Mouse (Mus musculus) MEL (cell line): Measurements from ENCODE around the gene Bcorl1.

Experiments used
- CHD2 ChIP-seq: IDR thresholded peaks from 2 replicates; pipeline ENCODE4 v1.6.1; 2011; ENCODE audit warnings: low read length, improper control_type of control experiment
- CTCF ChIP-seq, 3 experiments: IDR thresholded peaks in 2 of 3; conservative IDR thresholded peaks in 1 of 3; 2 replicates each; pipeline ENCODE4 v1.5.1; 2011 to 2012; ENCODE audit warnings: low read length in 3 of 3, low read depth in 2 of 3, mild to moderate bottlenecking in 2 of 3, improper control_type of control experiment in 1 of 3, inconsistent platforms in 1 of 3, mixed read lengths in 1 of 3, moderate library complexity in 1 of 3; ENCODE audit not compliant: control insufficient read depth in 1 of 3, insufficient read depth in 1 of 3, poor library complexity in 1 of 3, severe bottlenecking in 1 of 3
- E2F4 ChIP-seq: IDR thresholded peaks from 2 replicates; pipeline ENCODE4 v1.6.1; 2011; ENCODE audit warnings: low read depth, low read length, improper control_type of control experiment, borderline replicate concordance
- EP300 ChIP-seq, 2 experiments: IDR thresholded peaks; 2 replicates each; pipeline ENCODE4 v1.6.1; 2011; ENCODE audit warnings: improper control_type of control experiment in 2 of 2, low read length in 2 of 2, low read depth in 1 of 2, mild to moderate bottlenecking in 1 of 2
- GATA1 ChIP-seq: IDR thresholded peaks from 2 replicates; pipeline ENCODE4 v1.6.1; 2011; ENCODE audit warnings: low read depth, low read length, improper control_type of control experiment
- MAX ChIP-seq: IDR thresholded peaks from 2 replicates; pipeline ENCODE4 v1.6.1; 2011; ENCODE audit warnings: low read length, improper control_type of control experiment
- MXI1 ChIP-seq: IDR thresholded peaks from 2 replicates; pipeline ENCODE4 v1.6.1; 2011; ENCODE audit warnings: mild to moderate bottlenecking, low read depth, low read length, improper control_type of control experiment
- MYC ChIP-seq: IDR thresholded peaks from 2 replicates; pipeline ENCODE4 v1.6.1; 2011; ENCODE audit warnings: low read depth, mild to moderate bottlenecking, low read length, improper control_type of control experiment, moderate library complexity
- NELFE ChIP-seq: IDR thresholded peaks from 2 replicates; pipeline ENCODE4 v1.6.1; 2011; ENCODE audit warnings: low read depth, low read length, improper control_type of control experiment
- POLR2A ChIP-seq, 2 experiments: IDR thresholded peaks; 2 replicates each; pipeline ENCODE4 v1.6.1; 2011 to 2012; ENCODE audit warnings: low read length in 2 of 2, mild to moderate bottlenecking in 2 of 2, control low read depth in 1 of 2, improper control_type of control experiment in 1 of 2, low read depth in 1 of 2, moderate library complexity in 1 of 2; ENCODE audit not compliant: control insufficient read depth in 1 of 2, insufficient read depth in 1 of 2, poor library complexity in 1 of 2
- SMC3 ChIP-seq: IDR thresholded peaks from 2 replicates; pipeline ENCODE4 v1.6.1; 2011; ENCODE audit warnings: low read depth, low read length, improper control_type of control experiment
- TAL1 ChIP-seq: IDR thresholded peaks from 2 replicates; pipeline ENCODE4 v1.6.1; 2012; ENCODE audit warnings: mild to moderate bottlenecking, inconsistent platforms, low read length, moderate library complexity, mixed read lengths
- TCF12 ChIP-seq: IDR thresholded peaks from 2 replicates; pipeline ENCODE4 v1.6.1; 2014; ENCODE audit warnings: low read depth, mild to moderate bottlenecking, inconsistent platforms, low read length, improper control_type of control experiment, moderate library complexity
- USF2 ChIP-seq, 2 experiments: IDR thresholded peaks; 2 replicates each; pipeline ENCODE4 v1.6.1; 2011 to 2012; ENCODE audit warnings: improper control_type of control experiment in 2 of 2, low read length in 2 of 2, borderline replicate concordance in 1 of 2, inconsistent platforms in 1 of 2, low read depth in 1 of 2, mild to moderate bottlenecking in 1 of 2; ENCODE audit not compliant: insufficient read depth in 1 of 2

DNA sequence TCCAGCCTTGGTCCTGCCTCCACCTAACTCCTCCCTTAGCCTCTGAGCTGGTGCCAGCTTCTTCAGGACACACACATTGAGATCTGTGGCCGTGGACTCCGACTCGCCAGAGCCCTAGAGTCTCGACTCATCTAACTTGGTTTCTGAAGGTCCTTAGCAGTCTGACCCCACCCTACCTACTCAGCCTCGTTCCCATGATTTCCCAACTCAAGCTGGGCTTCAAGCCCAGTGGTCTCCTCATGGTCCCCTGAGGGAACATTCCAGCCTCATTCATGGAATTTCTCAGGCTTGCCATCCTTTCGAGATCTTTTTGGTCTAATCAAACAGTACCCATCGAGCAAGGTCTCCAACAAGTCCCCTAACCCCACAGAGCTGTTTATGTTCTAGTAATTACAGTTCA, 100.8 kb downstream of the Bcorl1 start:
- TF ChIP-seq TCF12 (no peak), CTCF (IDR thresholded peaks at IDR 0.05 in 2 of 3, conservative IDR thresholded peaks at IDR 0.05 in 1 of 3; ENCODE audit: control insufficient read depth in 1 of 3, insufficient read depth in 1 of 3, low read depth in 2 of 3, low read length in 3 of 3, poor library complexity in 1 of 3, severe bottlenecking in 1 of 3) (no peak), POLR2A (IDR thresholded peaks at IDR 0.05; ENCODE audit: control insufficient read depth in 1 of 2, insufficient read depth in 1 of 2, low read depth in 1 of 2, low read length in 2 of 2, poor library complexity in 1 of 2) (no peak), GATA1 (no peak), E2F4 (no peak), EP300 (IDR thresholded peaks at IDR 0.05; ENCODE audit: low read depth in 1 of 2, low read length in 2 of 2) (no peak), MXI1 (no peak), NELFE (no peak), CHD2 (no peak), MAX (no peak), USF2 (IDR thresholded peaks at IDR 0.05; ENCODE audit: borderline replicate concordance in 1 of 2, insufficient read depth in 1 of 2, low read depth in 1 of 2, low read length in 2 of 2) (no peak), MYC (no peak), SMC3 (no peak), TAL1 (no peak)
